Mouse (Mus musculus) liver, embryonic 14.5 days (tissue): ENCODE results near the gene Pdzd3.

Experiments used
- CTCF ChIP-seq: IDR thresholded peaks from 2 replicates; pipeline ENCODE4 v1.5.1; 2016; ENCODE audit warnings: antibody characterized with exemption, low read depth, control low read depth
- EP300 ChIP-seq: IDR thresholded peaks from 2 replicates; pipeline ENCODE4 v1.6.1; 2016; ENCODE audit warnings: antibody characterized with exemption, low read depth

DNA sequence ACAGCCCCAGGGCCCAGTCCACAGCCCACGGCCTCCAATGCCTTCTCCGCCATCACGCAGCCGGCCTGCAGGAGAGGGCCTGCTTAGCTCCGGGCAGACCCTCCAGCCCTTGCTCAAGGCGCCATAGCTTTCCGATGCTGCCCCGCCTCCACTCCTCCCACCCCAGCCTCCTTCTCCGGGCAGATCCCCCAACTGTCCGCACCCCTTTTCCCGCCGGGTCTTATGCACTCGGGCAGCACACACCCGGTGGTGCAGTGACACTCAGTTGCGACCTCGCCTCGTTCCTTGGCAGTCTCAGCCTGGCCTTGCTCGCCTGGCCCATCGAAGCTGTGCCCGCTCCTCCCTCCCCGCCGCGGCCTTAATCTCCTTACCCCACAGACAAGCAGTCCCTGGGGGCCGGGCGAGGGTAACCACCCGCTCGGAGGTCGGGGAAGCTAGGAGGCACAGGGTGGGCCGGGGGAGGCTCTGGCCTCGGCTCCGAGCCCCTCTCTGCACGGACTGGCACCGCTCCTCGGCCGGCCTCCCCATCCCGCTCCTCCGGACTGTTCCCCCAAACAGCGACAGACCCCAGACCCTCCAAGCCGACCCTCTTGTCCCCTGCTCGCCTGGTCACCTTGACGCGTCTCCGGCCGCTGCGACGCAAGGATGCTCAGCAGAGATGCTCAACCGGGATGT lies 36.3 kb upstream of the Pdzd3 start:
- TF ChIP-seq CTCF = no peak
- TF ChIP-seq EP300 = no peak
